Mouse (Mus musculus) embryonic facial prominence, embryonic 14.5 days (tissue): ENCODE results near the gene Trim43a. TPM values are rescaled to one million over a fixed set of nuclear protein-coding genes. Genes with fewer than 3 reads are reported as not detected.
"Not testable (repeated sequence)": the region's sequence is repeated elsewhere in the genome, so short reads cannot be mapped to it uniquely, and the experiment has no call there.

Source experiments
- ATAC-seq: fragments of 200-750 bp; cut with Nextera tagmentation; 2 replicates; pipeline ENCODE4 v1.8.0; 2017; ENCODE audit warnings: low read depth, moderate number of reproducible peaks, moderate TSS enrichment
- DNase-seq: peaks from one replicate; pipeline ENCODE4 v3.0.0-alpha.2; 2015; ENCODE audit warnings: low spot score
- H3K27ac ChIP-seq: fragments of 300-500 bp; sonication (generic); replicated peaks from 2 replicates; pipeline ENCODE4 v1.5.1; 2014; ENCODE audit warnings: low read depth, mild to moderate bottlenecking, low read length, moderate library complexity
- H3K27me3 ChIP-seq: fragments of 300-500 bp; sonication (generic); replicated peaks from 2 replicates; pipeline ENCODE4 v1.6.1; 2014; ENCODE audit warnings: low read length; ENCODE audit not compliant: control insufficient read depth, insufficient read depth
- H3K36me3 ChIP-seq: fragments of 300-500 bp; sonication (generic); 2 replicates; pipeline ENCODE4 v1.6.1; 2014; ENCODE audit warnings: low read length, mixed read lengths; ENCODE audit not compliant: control insufficient read depth, insufficient read depth
- H3K4me1 ChIP-seq: fragments of 300-500 bp; sonication (generic); 2 replicates; pipeline ENCODE4 v1.6.1; 2014; ENCODE audit warnings: antibody characterized with exemption, low read length; ENCODE audit not compliant: control insufficient read depth, insufficient read depth
- H3K4me2 ChIP-seq: fragments of 300-500 bp; sonication (generic); 2 replicates; pipeline ENCODE4 v1.6.1; 2014; ENCODE audit warnings: low read depth, mild to moderate bottlenecking, low read length, moderate library complexity, mixed read lengths
- H3K4me3 ChIP-seq: fragments of 300-500 bp; sonication (generic); 2 replicates; pipeline ENCODE4 v1.5.1; 2014; ENCODE audit warnings: low read depth, mild to moderate bottlenecking, low read length
- H3K9ac ChIP-seq: fragments of 300-500 bp; sonication (generic); 2 replicates; pipeline ENCODE4 v1.6.1; 2014; ENCODE audit warnings: low read depth, mild to moderate bottlenecking, low read length, moderate library complexity, mixed read lengths
- H3K9me3 ChIP-seq: fragments of 300-500 bp; sonication (generic); 2 replicates; pipeline ENCODE4 v1.6.1; 2016; ENCODE audit warnings: low read length; ENCODE audit not compliant: control insufficient read depth
- WGBS: fragments of 180-500 bp; shearing (Covaris S2); extraction: QIAGEN DNeasy Blood & Tissue Kit; methylation state at CpG from one replicate; pipeline ENCODE4 v1.1.7; 2014; 5-methylcytosine and 5-hydroxymethylcytosine counted together
- polyA plus RNA-seq: library from polyadenylated mRNA; unstranded; fragments of >200 nt; fragmentation: Nextera tagmentation; extraction: Ambion mirVana; gene quantifications from 2 replicates; pipeline ENCODE4 v1.2.1, GENCODE M21; 2014

Trim43a gene
- polyA plus RNA-seq = not detected in 2 replicates

- H3K27ac ChIP-seq, ATAC-seq, DNase-seq, H3K9ac ChIP-seq, H3K4me2 ChIP-seq, H3K27me3 ChIP-seq, H3K4me1 ChIP-seq, H3K4me3 ChIP-seq, H3K36me3 ChIP-seq, H3K9me3 ChIP-seq: not testable (repeated sequence)
- WGBS = 74% methylated on average over 2 of the region's 2 CpGs
These were observed at the start of gene Trim43a for GRCm38 (mm10) chr9:88580591-88580990. Gene Trim43a, plus strand, starts transcription at chr9:88580891.

GRCm38 (mm10) chr9:88534093-88534492 lies 46.6 kb upstream of the Trim43a start:
- no peaks in the 10 kb centered on the region for H3K4me1 ChIP-seq
- DNase-seq = no peak
- H3K36me3 ChIP-seq = no peaks in the 10 kb centered on the region
- H3K27me3 ChIP-seq = no peaks in the 10 kb centered on the region
- ATAC-seq = no peak
- H3K4me2 ChIP-seq = no peak overlapping the region
- H3K9ac ChIP-seq = no peak overlapping the region
- WGBS = 85% methylated on average over 5 of the region's 5 CpGs
- no peak overlapping the region for H3K4me3 ChIP-seq
- H3K9me3 ChIP-seq = no peaks in the 10 kb centered on the region
- no peak overlapping the region for H3K27ac ChIP-seq

GRCm38 (mm10) chr9:88539546-88540224 lies 41.0 kb upstream of the Trim43a start:
- no peak for DNase-seq

GRCm38 (mm10) chr9:88542816-88543215 lies 37.9 kb upstream of the Trim43a start:
- Histone ChIP-seq H3K27ac (no peak overlapping the region), H3K9ac (no peak overlapping the region), H3K4me1 (no peaks in the 10 kb centered on the region), H3K36me3 (no peaks in the 10 kb centered on the region), H3K27me3 (no peaks in the 10 kb centered on the region), H3K9me3 (no peaks in the 10 kb centered on the region), H3K4me2 (no peak overlapping the region), H3K4me3 (no peak overlapping the region)
- DNase-seq (peak; percentile 65), ATAC-seq (peak; percentile 51)
- 20% methylated on average over 2 of the region's 2 CpGs for WGBS

More at GRCm38 (mm10) chr9:88539546-88540224, 41.0 kb upstream of the Trim43a start:
- ATAC-seq = no peak
- no peaks in the 10 kb centered on the region for H3K9me3 ChIP-seq
- WGBS = 76% methylated on average over 5 of the region's 5 CpGs
- H3K4me1 ChIP-seq = no peaks in the 10 kb centered on the region
- no peak overlapping the region for H3K4me2 ChIP-seq
- H3K27ac ChIP-seq = no peak overlapping the region
- no peak overlapping the region for H3K9ac ChIP-seq
- no peak overlapping the region for H3K4me3 ChIP-seq
- no peaks in the 10 kb centered on the region for H3K36me3 ChIP-seq
- no peaks in the 10 kb centered on the region for H3K27me3 ChIP-seq

- ATAC-seq = no peak
- Histone ChIP-seq H3K27me3 (no peaks in the 10 kb centered on the region), H3K36me3 (no peaks in the 10 kb centered on the region), H3K9ac (no peak overlapping the region), H3K9me3 (no peaks in the 10 kb centered on the region), H3K4me1 (peaks cover 15% of the 10 kb centered on the region), H3K27ac (no peak overlapping the region), H3K4me2 (no peak overlapping the region), H3K4me3 (no peak overlapping the region)
- WGBS = 30% methylated on average over 3 of the region's 3 CpGs
- DNase-seq = peak; percentile 62
These were observed 35.2 kb upstream of the Trim43a start for GRCm38 (mm10) chr9:88545534-88545933.

- Histone ChIP-seq H3K4me3 (no peak overlapping the region), H3K9ac (no peak overlapping the region), H3K27me3 (no peaks in the 10 kb centered on the region), H3K36me3 (no peaks in the 10 kb centered on the region), H3K4me2 (no peak overlapping the region), H3K9me3 (no peaks in the 10 kb centered on the region), H3K4me1 (peaks cover 15% of the 10 kb centered on the region), H3K27ac (no peak overlapping the region)
- WGBS = 4% methylated on average over 2 of the region's 2 CpGs
- DNase-seq (peak; percentile 70), ATAC-seq (no peak)
These were observed 34.5 kb upstream of the Trim43a start for GRCm38 (mm10) chr9:88546166-88546565.

GRCm38 (mm10) chr9:88546657-88547056 lies 34.0 kb upstream of the Trim43a start:
- H3K4me3 ChIP-seq = no peak overlapping the region
- H3K27ac ChIP-seq = no peak overlapping the region
- DNase-seq (no peak), ATAC-seq (no peak)
- 60% methylated on average over 8 of the region's 8 CpGs for WGBS
- H3K36me3 ChIP-seq = no peaks in the 10 kb centered on the region
- no peaks in the 10 kb centered on the region for H3K27me3 ChIP-seq
- no peak overlapping the region for H3K4me2 ChIP-seq
- H3K9me3 ChIP-seq = no peaks in the 10 kb centered on the region
- H3K4me1 ChIP-seq = peaks cover 15% of the 10 kb centered on the region
- H3K9ac ChIP-seq = no peak overlapping the region

- DNase-seq (peak; percentile 85), ATAC-seq (peak; percentile 77)
- Histone ChIP-seq H3K27me3 (no peaks in the 10 kb centered on the region), H3K4me1 (peaks cover 15% of the 10 kb centered on the region), H3K27ac (peak overlapping the region; percentile 42; the same call in 1 of the 2 replicates), H3K4me2 (peak overlapping the region; percentile 63), H3K9ac (no peak overlapping the region), H3K4me3 (peak overlapping the region; percentile 76), H3K36me3 (0 out of 2 replicates have a peak, but pooled peaks cover 3% of the 10 kb centered on the region), H3K9me3 (no peaks in the 10 kb centered on the region)
- WGBS = 29% methylated on average over 7 of the region's 7 CpGs
These were observed 33.4 kb upstream of the Trim43a start for GRCm38 (mm10) chr9:88547270-88547669.
